Mouse (Mus musculus): ENCODE measurements around the gene Txndc15.
"Not testable (repeated sequence)": the region's sequence is repeated elsewhere in the genome, so short reads cannot be mapped to it uniquely, and the experiment has no call there.

The Txndc15 gene

GRCm38 (mm10) chr13:55714501-55715166, at the start of gene Txndc15:
Gene Txndc15 (plus strand): TSS chr13:55714650.
- peak; percentile 75 for DNase-seq (ENCODE audit: low spot score)

GRCm38 (mm10) chr13:55668550-55668949, 45.9 kb upstream of the Txndc15 start:
- no peak for DNase-seq (ENCODE audit: low spot score)

- DNase-seq (ENCODE audit: low spot score), result no peak
These were observed 41.7 kb upstream of the Txndc15 start for GRCm38 (mm10) chr13:55672711-55673110.

- DNase-seq (ENCODE audit: low spot score), result no peak
These were observed 37.1 kb upstream of the Txndc15 start for GRCm38 (mm10) chr13:55677364-55677763.

GRCm38 (mm10) chr13:55682201-55682600, 32.2 kb upstream of the Txndc15 start:
- no peak for DNase-seq (ENCODE audit: low spot score)

- no peak for DNase-seq (ENCODE audit: low spot score)
These were observed 30.9 kb upstream of the Txndc15 start for GRCm38 (mm10) chr13:55683581-55683980.

GRCm38 (mm10) chr13:55686107-55686633, 28.3 kb upstream of the Txndc15 start:
- no peak for DNase-seq (ENCODE audit: low spot score)

- no peak for DNase-seq (ENCODE audit: low spot score)
These were observed 26.4 kb upstream of the Txndc15 start for GRCm38 (mm10) chr13:55687927-55688602.

GRCm38 (mm10) chr13:55692535-55693242, 21.8 kb upstream of the Txndc15 start, which contains the start of gene B230219D22Rik:
Gene B230219D22Rik (plus strand): TSS chr13:55693124.
- peak; percentile 82 for DNase-seq (ENCODE audit: low spot score)

GRCm38 (mm10) chr13:55693243-55693721, 21.2 kb upstream of the Txndc15 start:
- no peak for DNase-seq (ENCODE audit: low spot score)

- no peak for DNase-seq (ENCODE audit: low spot score)
These were observed 20.3 kb upstream of the Txndc15 start for GRCm38 (mm10) chr13:55694110-55694509.

- DNase-seq (ENCODE audit: low spot score), result not testable (repeated sequence)
These were observed 18.5 kb upstream of the Txndc15 start for GRCm38 (mm10) chr13:55695989-55696388.

- no peak for DNase-seq (ENCODE audit: low spot score)
These were observed 10.1 kb upstream of the Txndc15 start for GRCm38 (mm10) chr13:55704301-55704700.

- no peak for DNase-seq (ENCODE audit: low spot score)
These were observed 1.6 kb upstream of the Txndc15 start for GRCm38 (mm10) chr13:55712846-55713245.

GRCm38 (mm10) chr13:55715167-55715512, 690 bp downstream of the Txndc15 start:
- no peak for DNase-seq (ENCODE audit: low spot score)

GRCm38 (mm10) chr13:55715908-55716510, 1.6 kb downstream of the Txndc15 start:
- DNase-seq (ENCODE audit: low spot score), result no peak

- DNase-seq (ENCODE audit: low spot score), result no peak
These were observed 7.1 kb downstream of the Txndc15 start for GRCm38 (mm10) chr13:55721516-55721915.

GRCm38 (mm10) chr13:55721995-55722394, 7.5 kb downstream of the Txndc15 start:
- DNase-seq (ENCODE audit: low spot score), result no peak

- no peak for DNase-seq (ENCODE audit: low spot score)
These were observed 12.2 kb downstream of the Txndc15 start for GRCm38 (mm10) chr13:55726598-55727119.

- peak; percentile 81 for DNase-seq (ENCODE audit: low spot score)
These were observed 12.8 kb downstream of the Txndc15 start, which contains the start of gene Pcbd2 for GRCm38 (mm10) chr13:55727120-55727838. Gene Pcbd2 (plus strand): TSS chr13:55727368.

- DNase-seq (ENCODE audit: low spot score), result peak; percentile 37
These were observed 13.4 kb downstream of the Txndc15 start for GRCm38 (mm10) chr13:55727839-55728238.
